Mouse (Mus musculus) spleen, postnatal 4 days (tissue): ENCODE results near the gene Bub1.

ENCODE experiments used
- DNase-seq, 2 experiments: peaks; one replicate each; pipeline ENCODE4 v3.0.0; 2022; ENCODE audit warnings: low spot score in 2 of 2

The Bub1 gene

DNA sequence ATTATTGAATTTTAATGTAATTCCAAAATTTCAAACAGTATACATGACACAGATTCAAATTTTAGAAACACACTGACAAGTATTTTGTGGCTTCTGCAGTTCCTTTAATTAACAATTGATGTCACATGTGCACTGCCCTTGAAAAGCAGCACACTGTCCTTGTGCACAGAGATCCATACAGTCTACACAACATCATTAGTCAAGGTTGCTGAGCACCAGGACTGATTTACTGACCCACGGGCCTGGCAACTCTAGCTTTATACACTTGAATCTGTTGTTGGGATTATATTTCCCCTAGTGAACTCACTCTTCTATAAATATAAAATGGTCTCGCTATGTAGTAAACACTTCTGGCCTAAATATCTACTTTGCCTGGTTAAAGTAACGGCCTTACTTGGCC lies 56.7 kb downstream of the Bub1 start:
- DNase-seq, result no peak

DNA sequence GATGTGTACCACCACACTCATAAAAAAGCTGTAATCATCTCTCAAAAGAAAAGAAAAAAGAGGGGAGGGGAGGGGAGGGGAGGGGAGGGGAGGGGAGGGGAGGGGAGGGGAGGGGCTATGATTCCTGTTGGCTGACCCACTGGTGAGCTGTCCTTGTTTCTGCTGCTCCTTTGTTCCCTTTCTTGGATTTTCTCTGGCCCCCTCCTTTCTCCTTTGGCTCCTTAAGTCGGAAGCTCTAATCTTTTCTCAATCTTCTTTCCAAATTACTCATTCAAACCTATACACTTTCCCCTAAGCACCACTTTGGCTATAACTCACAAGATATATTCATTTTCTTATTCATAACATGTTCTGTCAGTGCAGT lies 57.1 kb downstream of the Bub1 start:
- no peak for DNase-seq

DNA sequence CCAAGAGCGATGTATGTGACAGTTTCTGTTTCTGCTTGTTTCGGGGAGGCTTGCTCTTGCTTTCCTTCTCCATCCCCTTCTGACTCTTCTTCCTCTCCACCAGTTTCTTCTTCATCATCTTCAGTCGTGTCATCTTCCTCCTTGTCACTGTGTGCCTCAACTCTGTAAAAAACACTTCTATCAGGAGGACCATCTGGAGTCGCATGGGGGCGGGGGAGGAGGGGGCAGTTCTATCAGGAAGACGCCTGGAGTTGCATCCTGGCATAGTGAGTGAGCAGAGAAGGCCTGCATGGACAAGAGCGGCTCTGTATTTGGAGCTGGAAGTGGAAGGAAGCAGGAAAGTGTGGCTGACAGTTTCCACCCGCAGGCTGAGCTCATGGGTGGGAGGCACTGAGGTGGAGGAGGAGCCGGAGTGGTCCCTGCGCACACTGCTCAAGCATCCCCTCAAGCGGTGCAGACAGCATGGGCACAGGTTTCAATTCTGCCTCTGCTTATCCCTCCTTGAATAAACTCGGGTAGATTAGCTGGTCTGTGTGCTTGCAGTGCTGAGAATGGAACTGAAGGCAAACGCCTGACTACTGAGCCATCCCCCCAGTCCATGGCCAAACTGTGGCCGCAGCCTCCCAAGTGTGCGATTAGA lies 57.6 kb downstream of the Bub1 start:
- no peak for DNase-seq

DNA sequence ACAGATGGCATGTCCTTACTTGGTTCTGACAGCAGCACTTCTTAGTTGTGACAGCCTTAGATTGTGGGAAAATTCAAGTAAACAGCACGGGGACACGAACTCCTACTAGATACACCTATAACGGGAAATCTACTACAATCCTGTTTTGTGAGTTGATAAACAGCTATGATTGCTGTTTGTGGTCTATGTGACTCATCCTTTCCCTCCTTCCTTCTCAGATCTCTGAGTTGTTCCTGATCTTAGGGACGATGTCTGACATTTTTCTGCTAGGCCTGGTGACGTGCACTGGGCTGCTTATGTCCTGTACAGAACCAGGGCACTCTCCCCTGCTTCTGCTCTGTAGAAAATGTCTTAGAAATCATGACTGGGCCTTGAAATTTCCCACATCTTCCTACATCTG lies 70.1 kb downstream of the Bub1 start:
- no peak for DNase-seq

DNA sequence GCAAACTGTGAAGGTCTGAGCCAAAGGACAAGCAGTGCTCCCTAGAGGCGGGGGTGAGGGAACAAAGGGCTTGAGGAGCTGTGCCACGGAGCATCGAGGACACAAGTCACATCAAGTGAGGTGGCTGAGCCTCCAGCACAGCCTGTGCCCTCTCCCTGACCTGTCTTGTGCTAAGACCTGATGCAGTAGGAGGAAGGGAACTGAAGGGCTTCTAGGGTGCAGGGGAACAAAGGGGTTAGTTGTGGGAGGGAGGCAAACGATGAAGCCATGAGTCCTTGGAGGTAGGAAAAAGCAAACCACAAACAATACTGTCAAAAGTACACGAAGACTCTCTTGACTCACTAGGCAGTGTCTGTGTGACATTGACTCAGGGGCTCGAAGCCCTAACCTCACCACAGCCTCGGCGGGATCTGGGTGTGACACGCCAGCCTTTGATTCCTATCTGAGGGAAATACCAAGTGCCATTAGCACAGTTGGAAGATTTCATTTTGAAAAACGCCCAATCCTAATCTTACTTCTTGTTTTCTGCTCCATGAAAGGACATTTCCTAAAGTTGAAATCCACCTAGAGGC lies 71.2 kb downstream of the Bub1 start:
- DNase-seq, result no peak

DNA sequence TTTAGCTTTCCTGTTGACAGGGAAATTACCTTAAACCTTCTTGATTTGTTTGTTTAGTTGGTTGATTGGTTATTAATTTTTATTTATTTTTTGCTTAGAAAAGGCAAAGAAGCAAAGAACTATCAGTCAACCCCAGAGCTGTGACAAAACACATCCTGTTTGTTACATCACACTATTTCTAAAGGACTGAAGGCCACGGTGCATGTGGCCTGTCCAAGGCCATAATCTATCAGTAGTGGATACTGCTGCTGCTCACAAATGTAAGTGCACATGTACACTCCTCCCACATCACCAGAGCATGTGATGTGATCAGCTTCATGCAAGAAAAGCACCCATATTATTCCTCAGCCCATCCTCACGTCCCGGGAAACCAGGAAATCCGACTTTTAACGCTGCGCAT lies 71.7 kb downstream of the Bub1 start:
- DNase-seq, result no peak

DNA sequence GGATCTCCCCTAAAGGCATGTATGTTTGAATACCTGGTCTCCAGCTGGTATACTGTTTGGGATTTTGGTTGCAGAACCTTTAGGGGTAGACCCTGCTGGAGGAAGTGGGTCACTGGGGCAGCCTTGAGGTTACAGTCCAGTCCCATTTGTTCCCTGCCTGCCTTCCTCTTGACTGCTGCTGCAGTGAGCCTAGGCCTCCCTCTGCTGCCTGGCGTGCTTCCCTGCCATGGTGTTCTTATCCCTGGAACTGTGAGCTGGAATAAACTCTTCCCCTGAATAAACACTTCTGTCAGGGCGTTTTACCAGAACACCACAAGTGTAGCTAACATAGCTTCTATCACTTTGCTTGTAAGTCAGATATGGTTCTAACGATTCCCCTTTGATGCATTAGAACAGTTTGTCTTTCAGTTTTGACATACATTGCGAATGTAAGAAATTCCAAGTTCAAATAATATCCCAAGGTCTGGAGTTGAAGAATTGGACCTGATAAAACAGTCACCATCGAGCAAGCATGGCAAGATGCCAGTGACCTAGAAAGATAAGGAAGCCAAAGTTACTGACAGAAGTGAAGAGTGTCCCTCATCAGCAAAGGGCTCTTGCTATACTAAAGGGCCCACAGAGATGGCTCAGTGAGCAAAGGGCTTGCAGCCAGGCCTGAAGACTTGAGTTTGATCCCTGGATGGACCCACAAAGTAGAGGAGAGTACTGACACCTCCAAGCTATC lies 72.3 kb downstream of the Bub1 start:
- DNase-seq, result no peak

DNA sequence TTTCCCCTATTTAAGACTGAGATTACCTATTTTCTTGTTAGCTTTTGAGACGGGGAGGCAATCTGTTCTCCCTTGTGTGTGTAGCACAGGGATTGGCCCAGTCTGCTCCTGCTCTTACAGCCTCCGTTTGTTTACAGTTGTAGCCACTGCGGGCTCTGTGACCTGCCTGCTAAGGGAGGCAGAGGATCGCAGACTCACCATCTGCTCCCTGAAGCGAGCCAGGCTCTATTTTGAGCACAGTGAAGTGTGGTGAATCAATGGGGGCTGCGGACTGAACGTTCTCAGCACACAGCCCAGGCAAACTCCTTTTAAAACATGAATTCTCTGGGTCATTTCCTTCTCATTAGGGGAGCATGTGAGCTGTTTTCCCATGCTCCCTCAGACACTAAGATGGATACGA lies 74.5 kb downstream of the Bub1 start:
- no peak for DNase-seq

DNA sequence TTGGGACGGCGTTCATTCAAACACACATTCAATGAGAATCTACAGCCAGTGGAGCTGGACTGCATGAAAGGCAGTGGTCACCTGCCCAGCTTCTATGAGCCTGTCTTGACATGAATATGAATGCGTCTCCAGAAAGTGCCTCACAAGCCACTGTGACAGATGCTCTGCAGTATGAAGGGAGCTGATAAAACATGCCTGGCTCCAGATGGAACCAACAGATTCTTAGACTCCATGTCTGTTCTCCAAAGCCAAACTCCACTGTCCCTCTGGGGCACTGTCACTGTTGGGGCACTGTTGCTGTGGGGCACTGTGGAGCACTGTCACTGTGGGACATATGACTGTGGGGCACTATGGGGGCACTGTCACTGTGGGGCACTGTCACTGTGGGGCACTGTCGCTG lies 77.6 kb downstream of the Bub1 start:
- DNase-seq, result no peak

DNA sequence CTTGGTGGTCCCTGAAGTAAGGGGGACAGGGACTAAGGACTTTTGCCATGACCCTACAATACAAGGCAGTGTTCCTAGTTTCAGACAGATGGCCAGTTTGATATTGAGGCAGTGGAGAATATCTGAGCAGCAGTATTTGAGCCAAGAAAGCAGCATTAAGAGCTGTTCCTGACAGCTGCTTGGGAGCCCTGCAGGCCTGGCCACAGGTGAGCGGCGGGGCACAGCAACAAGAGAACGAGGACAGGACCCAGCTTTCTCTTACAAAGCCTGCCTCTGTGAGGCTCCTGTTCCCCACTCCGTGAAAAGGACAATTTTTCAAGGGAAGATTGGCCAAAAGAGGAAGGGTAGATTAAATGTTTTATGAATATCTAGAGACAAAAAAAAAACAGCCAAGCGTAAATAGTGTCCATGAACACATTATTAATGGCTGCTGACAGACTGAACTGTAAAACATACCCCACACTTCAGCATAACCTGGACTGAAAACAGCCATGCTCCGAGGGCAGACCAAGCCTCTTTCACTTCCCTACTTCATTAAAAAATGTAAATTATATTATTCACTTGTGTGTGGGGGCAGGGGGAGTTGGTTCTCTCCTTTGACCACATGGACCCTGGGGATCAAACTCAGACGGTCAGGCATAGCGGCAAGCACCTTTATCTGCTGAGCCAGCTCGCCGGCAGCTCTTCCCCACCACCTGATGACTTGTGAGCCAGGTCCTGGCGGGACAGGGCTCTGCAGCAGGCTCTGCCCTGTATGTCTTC lies 79.6 kb downstream of the Bub1 start:
- DNase-seq, result no peak
